Mouse (Mus musculus) kidney, embryonic 14.5 days (tissue): ENCODE results near the gene Psors1c2. TPM values are rescaled to one million over a fixed set of nuclear protein-coding genes. Genes with fewer than 3 reads are reported as not detected.

ENCODE experiments used
- ATAC-seq: fragments of 200-750 bp; cut with Nextera tagmentation; 2 replicates; pipeline ENCODE4 v1.8.0; 2017; ENCODE audit warnings: moderate number of reproducible peaks, mild to moderate bottlenecking, moderate TSS enrichment, moderate library complexity; ENCODE audit not compliant: low FRiP score, low TSS enrichment
- H3K27ac ChIP-seq: fragments of 300-500 bp; sonication (generic); 2 replicates; pipeline ENCODE4 v1.5.1; 2014; ENCODE audit warnings: low read depth, mild to moderate bottlenecking, low read length, moderate library complexity, mixed read lengths
- H3K27me3 ChIP-seq: fragments of 300-500 bp; sonication (generic); 2 replicates; pipeline ENCODE4 v1.6.1; 2014; ENCODE audit warnings: mild to moderate bottlenecking, low read length; ENCODE audit not compliant: control insufficient read depth, insufficient read depth
- H3K36me3 ChIP-seq: fragments of 300-500 bp; sonication (generic); 2 replicates; pipeline ENCODE4 v1.6.1; 2014; ENCODE audit warnings: low read length, mixed read lengths; ENCODE audit not compliant: control insufficient read depth, insufficient read depth
- H3K4me1 ChIP-seq: fragments of 300-500 bp; sonication (generic); 2 replicates; pipeline ENCODE4 v1.6.1; 2014; ENCODE audit warnings: low read length, mixed read lengths; ENCODE audit not compliant: control insufficient read depth, insufficient read depth
- H3K4me2 ChIP-seq: fragments of 300-500 bp; sonication (generic); replicated peaks from 2 replicates; pipeline ENCODE4 v1.6.1; 2014; ENCODE audit warnings: low read depth, mild to moderate bottlenecking, low read length
- H3K4me3 ChIP-seq: fragments of 300-500 bp; sonication (generic); 2 replicates; pipeline ENCODE4 v1.5.1; 2014; ENCODE audit warnings: mild to moderate bottlenecking, low read length
- H3K9ac ChIP-seq: fragments of 300-500 bp; sonication (generic); 2 replicates; pipeline ENCODE4 v1.6.1; 2014; ENCODE audit warnings: low read depth, mild to moderate bottlenecking, low read length, moderate library complexity
- H3K9me3 ChIP-seq: fragments of 300-500 bp; sonication (generic); 2 replicates; pipeline ENCODE4 v1.6.1; 2016; ENCODE audit warnings: low read length; ENCODE audit not compliant: control insufficient read depth
- WGBS: fragments of 180-500 bp; shearing (Covaris S2); extraction: QIAGEN DNeasy Blood & Tissue Kit; methylation state at CpG from one replicate; pipeline ENCODE4 v1.1.7; 2014; 5-methylcytosine and 5-hydroxymethylcytosine counted together
- polyA plus RNA-seq: library from polyadenylated mRNA; unstranded; fragments of >200 nt; fragmentation: Nextera tagmentation; extraction: Ambion mirVana; gene quantifications from 2 replicates; pipeline ENCODE4 v1.2.1, GENCODE M21; 2014

Gene Psors1c2
- polyA plus RNA-seq, 1 experiment from 2014 or later = 0.79 TPM

DNA sequence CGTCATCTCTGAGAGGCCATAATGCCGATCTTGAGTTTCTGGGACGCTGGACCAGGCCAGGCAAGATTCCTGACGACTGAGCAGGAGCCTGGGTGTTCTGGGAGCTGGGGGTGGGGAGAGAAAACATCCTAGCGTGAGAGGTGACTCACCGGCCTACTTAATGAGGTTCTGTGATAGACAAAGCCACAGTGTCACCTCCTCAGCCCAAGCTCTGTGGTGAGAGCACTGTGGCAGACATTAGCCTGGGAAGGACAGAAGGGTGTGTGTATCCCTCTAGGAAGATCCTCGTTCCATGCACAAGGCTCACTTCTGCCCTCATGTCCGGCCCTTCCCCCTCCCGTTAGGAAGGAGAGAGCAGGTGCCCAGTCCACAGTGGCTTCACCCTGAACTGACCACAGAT lies 24.4 kb downstream of the Psors1c2 start:
- no peaks in the 10 kb centered on the region for H3K9me3 ChIP-seq
- H3K36me3 ChIP-seq = no peaks in the 10 kb centered on the region
- H3K27me3 ChIP-seq = no peaks in the 10 kb centered on the region
- ATAC-seq = no peak
- no peak overlapping the region for H3K27ac ChIP-seq
- H3K9ac ChIP-seq = no peak overlapping the region
- H3K4me2 ChIP-seq = no peak overlapping the region
- H3K4me3 ChIP-seq = no peak overlapping the region
- WGBS = 70% methylated on average over 9 of the region's 9 CpGs
- H3K4me1 ChIP-seq = no peaks in the 10 kb centered on the region

DNA sequence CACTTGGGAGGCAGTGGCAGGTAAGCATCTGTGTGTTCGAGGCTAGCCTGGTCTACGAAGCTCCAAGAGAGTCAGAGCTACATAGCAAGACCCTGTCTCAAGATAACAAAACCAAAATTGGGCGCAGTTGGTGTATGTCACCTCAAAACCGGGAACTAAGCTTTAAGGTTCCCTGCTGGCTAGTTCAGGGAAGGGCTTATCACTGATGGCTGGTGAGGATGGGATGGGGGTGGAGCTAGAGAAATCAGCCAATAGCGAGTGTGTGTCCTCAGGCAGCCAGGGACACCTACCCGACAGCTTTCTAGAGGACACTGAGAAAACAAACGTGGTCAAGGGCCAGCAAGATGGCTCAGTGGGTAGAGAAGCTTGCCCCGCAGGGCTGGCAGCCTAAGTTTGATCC lies 25.2 kb downstream of the Psors1c2 start:
- Histone ChIP-seq H3K27me3 (no peaks in the 10 kb centered on the region), H3K9ac (no peak overlapping the region), H3K4me3 (no peak overlapping the region), H3K27ac (no peak overlapping the region), H3K36me3 (no peaks in the 10 kb centered on the region), H3K9me3 (no peaks in the 10 kb centered on the region), H3K4me1 (no peaks in the 10 kb centered on the region), H3K4me2 (no peak overlapping the region)
- ATAC-seq = no peak
- WGBS = 63% methylated on average over 8 of the region's 8 CpGs

DNA sequence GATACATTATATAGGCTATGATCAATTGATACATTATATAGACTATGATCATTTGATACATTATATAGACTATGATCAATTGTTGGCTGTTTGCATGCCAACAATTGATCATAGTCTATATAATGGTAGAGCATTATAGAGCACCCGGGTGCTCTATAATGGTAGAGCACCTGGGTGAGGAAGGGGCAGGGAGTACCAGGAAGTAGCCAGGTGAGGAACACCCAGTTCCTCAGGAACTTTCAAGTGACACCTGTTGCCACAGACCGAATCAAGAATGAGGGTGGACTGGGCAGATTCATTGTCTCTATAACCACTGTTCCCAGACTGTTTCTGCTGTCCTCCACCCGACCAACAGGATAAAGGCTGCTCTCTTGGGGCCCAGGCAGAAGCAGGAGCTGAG lies 34.1 kb downstream of the Psors1c2 start, which contains the start of gene 2300002M23Rik:
Gene 2300002M23Rik, plus strand, starts transcription at position 301 of the 400 bp plus-strand sequence.
- WGBS = 63% methylated on average over 3 of the region's 3 CpGs
- no peak within 1 kb of the TSS for H3K27ac ChIP-seq

DNA sequence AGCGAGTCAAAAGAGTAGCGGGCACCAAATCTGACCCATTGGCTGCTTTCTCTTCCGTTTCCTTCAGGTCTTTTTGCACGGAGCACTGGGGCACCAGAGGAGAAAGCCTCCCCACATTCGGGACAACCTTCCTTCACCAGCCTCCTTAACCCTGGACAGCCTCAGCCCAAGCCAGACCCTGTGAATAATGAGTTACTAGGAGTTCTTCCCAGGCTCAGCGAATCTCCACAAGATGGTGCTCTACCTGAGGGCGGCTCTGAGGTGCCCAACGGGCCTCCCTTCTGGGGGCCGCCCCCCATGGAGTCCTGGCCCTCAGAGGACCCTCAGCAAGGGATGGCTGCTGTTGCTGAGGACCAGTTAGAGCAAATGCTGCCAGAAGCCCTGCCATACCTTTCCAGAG lies 34.8 kb downstream of the Psors1c2 start:
- no peak for ATAC-seq
- H3K4me1 ChIP-seq = peaks cover 3% of the 10 kb centered on the region; the same call in 1 of the 2 replicates
- H3K4me3 ChIP-seq = no peak overlapping the region
- no peak overlapping the region for H3K4me2 ChIP-seq
- H3K27me3 ChIP-seq = peaks cover 18% of the 10 kb centered on the region
- no peaks in the 10 kb centered on the region for H3K9me3 ChIP-seq
- 23% methylated on average over 9 of the region's 9 CpGs for WGBS
- H3K36me3 ChIP-seq = no peaks in the 10 kb centered on the region
- no peak overlapping the region for H3K9ac ChIP-seq
- H3K27ac ChIP-seq = no peak overlapping the region

More for the DNA sequence above, 34.1 kb downstream of the Psors1c2 start, which contains the start of gene 2300002M23Rik:
- H3K27me3 ChIP-seq = peaks cover 18% of the 10 kb centered on the region
- ATAC-seq = no peak
- H3K9ac ChIP-seq = no peak within 1 kb of the TSS
- H3K4me2 ChIP-seq = no peak within 1 kb of the TSS
- H3K4me3 ChIP-seq = no peak within 1 kb of the TSS
- H3K9me3 ChIP-seq = no peaks in the 10 kb centered on the region
- no peaks in the 10 kb centered on the region for H3K36me3 ChIP-seq
- peaks cover 3% of the 10 kb centered on the region; the same call in 1 of the 2 replicates for H3K4me1 ChIP-seq

DNA sequence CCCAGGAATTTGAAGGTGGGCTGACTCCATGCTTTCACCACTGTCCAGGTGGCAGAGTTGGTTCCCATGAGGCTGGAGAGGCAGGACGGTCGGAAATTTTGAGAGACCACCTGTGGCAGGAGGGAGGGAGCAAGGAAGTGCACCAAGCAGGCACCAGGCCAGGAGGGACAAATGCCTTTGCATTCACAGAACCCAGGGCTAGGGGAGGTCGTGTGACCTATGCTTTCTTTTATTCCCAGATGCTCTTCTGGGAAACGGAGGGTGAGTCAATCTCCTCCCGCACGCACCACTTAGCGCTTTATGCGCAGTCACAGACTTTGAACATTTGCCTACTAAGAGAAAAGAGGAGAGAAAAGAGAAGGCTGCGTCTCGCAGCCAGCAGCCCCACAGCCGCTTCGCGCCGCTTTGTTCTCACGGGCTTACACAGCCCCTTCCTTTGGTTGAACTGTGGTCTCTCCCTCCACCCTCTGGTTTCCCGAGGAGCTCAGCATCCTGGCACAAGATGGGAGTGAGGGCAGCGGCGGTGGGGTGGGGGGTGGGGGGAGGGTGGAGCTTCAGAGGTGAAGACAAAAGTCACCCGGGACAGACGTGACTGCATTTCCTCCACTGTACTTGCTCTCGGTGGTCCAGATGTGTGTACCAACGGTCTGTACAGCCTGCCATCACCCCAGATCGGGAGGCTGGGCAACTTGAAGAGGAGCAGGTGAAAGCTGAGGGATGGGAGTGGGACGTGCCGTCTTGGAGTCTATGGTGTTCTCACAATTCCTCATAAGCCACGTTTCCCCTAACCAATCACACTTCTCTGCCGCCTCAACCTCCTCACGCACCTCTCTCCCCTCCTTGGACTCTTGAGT lies 36.3 kb downstream of the Psors1c2 start:
- H3K4me2 ChIP-seq = peak overlapping the region; percentile 41
- no peak overlapping the region for H3K9ac ChIP-seq
- no peak for ATAC-seq
- H3K4me3 ChIP-seq = peak overlapping the region; percentile 20
- no peak overlapping the region for H3K27ac ChIP-seq
- no peaks in the 10 kb centered on the region for H3K9me3 ChIP-seq
- H3K4me1 ChIP-seq = peaks cover 3% of the 10 kb centered on the region; the same call in 1 of the 2 replicates
- H3K27me3 ChIP-seq = peaks cover 18% of the 10 kb centered on the region
- WGBS = 5% methylated on average over 28 of the region's 28 CpGs
- no peaks in the 10 kb centered on the region for H3K36me3 ChIP-seq

DNA sequence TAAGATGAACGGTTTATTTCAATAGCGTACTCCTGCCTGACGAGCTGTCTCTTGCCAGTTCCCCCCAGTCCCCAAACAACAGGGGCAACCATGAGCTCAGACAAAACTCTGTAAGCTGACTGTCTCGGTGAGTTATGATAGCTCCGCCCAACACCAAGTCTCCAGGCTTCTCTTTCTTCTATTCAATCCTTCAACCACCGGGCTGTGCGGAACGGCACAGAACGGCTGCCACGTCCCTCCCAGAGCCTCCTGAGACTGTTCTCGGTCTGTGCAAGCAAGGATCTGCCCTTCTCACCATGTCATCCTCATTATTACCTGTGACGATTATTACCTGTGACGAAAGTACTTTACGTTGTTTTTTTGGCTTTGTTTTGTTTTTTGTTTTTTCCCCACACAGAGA lies 37.8 kb downstream of the Psors1c2 start:
- Histone ChIP-seq H3K27me3 (peaks cover 18% of the 10 kb centered on the region), H3K27ac (no peak overlapping the region), H3K36me3 (no peaks in the 10 kb centered on the region), H3K4me3 (no peak overlapping the region), H3K9me3 (no peaks in the 10 kb centered on the region), H3K9ac (no peak overlapping the region), H3K4me2 (no peak overlapping the region), H3K4me1 (peaks cover 3% of the 10 kb centered on the region; the same call in 1 of the 2 replicates)
- ATAC-seq = no peak
- WGBS = 85% methylated on average over 14 of the region's 14 CpGs

DNA sequence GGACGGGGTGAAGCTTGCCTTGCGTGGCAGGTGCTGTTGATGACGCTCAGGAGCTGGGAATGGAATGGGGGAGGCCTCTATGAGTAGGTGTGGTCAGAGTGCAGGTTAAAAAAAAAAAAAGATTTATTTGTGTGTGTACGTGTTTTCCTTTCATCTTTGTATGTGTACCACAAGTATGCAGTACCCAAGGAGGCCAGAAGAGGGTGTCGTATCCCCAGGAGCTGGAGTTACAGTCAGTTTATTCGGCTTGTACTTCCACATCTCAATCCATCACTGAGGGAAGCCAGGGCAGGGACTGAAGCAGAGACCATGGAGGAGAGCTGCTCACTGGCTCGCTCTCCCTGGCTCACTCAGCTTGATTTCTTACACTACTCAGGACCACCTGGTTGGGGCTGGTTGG lies 38.5 kb downstream of the Psors1c2 start:
- H3K9ac ChIP-seq = no peak overlapping the region
- no peak overlapping the region for H3K4me3 ChIP-seq
- H3K27me3 ChIP-seq = peaks cover 18% of the 10 kb centered on the region
- H3K9me3 ChIP-seq = no peaks in the 10 kb centered on the region
- peaks cover 3% of the 10 kb centered on the region; the same call in 1 of the 2 replicates for H3K4me1 ChIP-seq
- ATAC-seq = no peak
- H3K36me3 ChIP-seq = no peaks in the 10 kb centered on the region
- no peak overlapping the region for H3K27ac ChIP-seq
- WGBS = 93% methylated on average over 7 of the region's 7 CpGs
- no peak overlapping the region for H3K4me2 ChIP-seq

DNA sequence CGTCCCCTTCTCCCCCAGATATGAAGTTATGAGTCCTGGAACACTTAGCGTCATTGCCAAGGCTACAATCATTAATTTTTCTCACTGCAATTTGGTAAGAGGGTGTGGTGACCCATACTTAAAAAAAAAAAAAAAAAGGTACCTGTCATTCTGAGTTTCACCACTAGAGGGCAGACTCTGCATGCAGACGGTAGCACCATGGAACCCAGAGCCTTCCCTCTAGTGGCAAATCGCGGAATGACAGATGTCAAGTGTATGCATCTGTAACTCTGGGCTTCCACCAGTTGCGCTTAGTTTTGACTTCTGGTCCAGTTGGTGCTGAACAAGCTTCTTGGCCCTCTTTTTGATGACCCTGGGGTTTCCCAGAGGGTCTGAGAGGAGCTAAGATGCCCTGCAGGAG lies 45.2 kb downstream of the Psors1c2 start:
- Histone ChIP-seq H3K36me3 (no peaks in the 10 kb centered on the region), H3K27ac (no peak overlapping the region), H3K4me1 (no peaks in the 10 kb centered on the region), H3K27me3 (no peaks in the 10 kb centered on the region), H3K9ac (no peak overlapping the region), H3K4me3 (no peak overlapping the region), H3K9me3 (no peaks in the 10 kb centered on the region), H3K4me2 (no peak overlapping the region)
- ATAC-seq = no peak
- WGBS = 21% methylated on average over 6 of the region's 6 CpGs

DNA sequence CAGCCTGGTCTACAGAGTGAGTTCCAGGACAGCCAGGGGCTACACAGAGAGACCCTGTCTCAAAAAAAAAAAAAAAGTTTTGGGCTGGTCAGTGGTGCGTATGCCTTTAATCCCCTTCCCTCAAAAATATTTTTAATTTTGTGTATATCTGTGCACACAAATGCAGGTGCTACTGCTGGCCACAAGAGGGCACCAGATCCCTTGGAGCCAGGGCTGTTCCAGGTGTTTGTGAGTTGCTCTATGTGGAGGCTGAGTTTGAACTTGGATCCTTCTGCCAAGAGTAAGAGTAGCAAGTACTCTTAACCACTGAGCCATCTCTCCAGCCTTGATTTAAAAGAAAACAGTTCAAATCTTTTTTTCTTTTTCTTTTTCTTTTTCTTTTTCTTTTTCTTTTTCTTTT lies 49.9 kb downstream of the Psors1c2 start:
- ATAC-seq = no peak
- Histone ChIP-seq H3K4me2 (no peak overlapping the region), H3K36me3 (no peaks in the 10 kb centered on the region), H3K27me3 (no peaks in the 10 kb centered on the region), H3K9ac (no peak overlapping the region), H3K27ac (no peak overlapping the region), H3K4me1 (no peaks in the 10 kb centered on the region), H3K9me3 (no peaks in the 10 kb centered on the region), H3K4me3 (no peak overlapping the region)
- WGBS = 96% methylated on average over 1 of the region's 1 CpGs
